Mouse (Mus musculus): ENCODE results near the gene Kcnip2. TPM values are rescaled to one million over a fixed set of nuclear protein-coding genes. Genes with fewer than 3 reads are reported as not detected.

The Kcnip2 gene
- polyA plus RNA-seq, 1 experiment from 2014 or later, result 1.0 TPM

GRCm38 (mm10) chr19:45794718-45795117, 21.1 kb downstream of the Kcnip2 start:
- Histone ChIP-seq H3K4me2 (replicated peaks; ENCODE audit: low read depth, low read length) (no peak overlapping the region), H3K9ac (replicated peaks; ENCODE audit: low read depth) (no peak overlapping the region), H3K36me3 (ENCODE audit: insufficient read depth, low read length) (no peaks in the 10 kb centered on the region), H3K4me1 (ENCODE audit: insufficient read depth, low read depth, low read length) (no peaks in the 10 kb centered on the region), H3K27ac (ENCODE audit: low read length) (no peak overlapping the region), H3K27me3 (replicated peaks; ENCODE audit: insufficient read depth, low read length) (no peaks in the 10 kb centered on the region), H3K4me3 (ENCODE audit: low read depth, low read length) (no peak overlapping the region), H3K9me3 (ENCODE audit: low read length) (no peaks in the 10 kb centered on the region)
- DNase-seq (ENCODE audit: low spot score) (peak; percentile 19), ATAC-seq (no peak)
- no peak for TF ChIP-seq EP300 (IDR thresholded peaks at IDR 0.05)
- TF ChIP-seq CTCF (IDR thresholded peaks at IDR 0.05), result no peak
- WGBS, result 57% methylated on average over 6 of the region's 6 CpGs

- 74% methylated on average over 6 of the region's 6 CpGs for WGBS
- TF ChIP-seq CTCF (IDR thresholded peaks at IDR 0.05) (no peak), EP300 (IDR thresholded peaks at IDR 0.05) (no peak)
- Histone ChIP-seq H3K36me3 (ENCODE audit: insufficient read depth, low read length) (no peaks in the 10 kb centered on the region), H3K9me3 (ENCODE audit: low read length) (no peaks in the 10 kb centered on the region), H3K27me3 (replicated peaks; ENCODE audit: insufficient read depth, low read length) (no peaks in the 10 kb centered on the region), H3K27ac (ENCODE audit: low read length) (no peak overlapping the region), H3K4me1 (ENCODE audit: insufficient read depth, low read depth, low read length) (no peaks in the 10 kb centered on the region), H3K4me3 (ENCODE audit: low read depth, low read length) (no peak overlapping the region), H3K4me2 (replicated peaks; ENCODE audit: low read depth, low read length) (no peak overlapping the region), H3K9ac (replicated peaks; ENCODE audit: low read depth) (no peak overlapping the region)
- ATAC-seq (no peak), DNase-seq (ENCODE audit: low spot score) (no peak)
Observed at GRCm38 (mm10) chr19:45792404-45792803, 23.5 kb downstream of the Kcnip2 start.

- ATAC-seq, result peak; percentile 84
- Histone ChIP-seq H3K27me3 (replicated peaks; ENCODE audit: insufficient read depth, low read length) (no peaks in the 10 kb centered on the region), H3K4me3 (ENCODE audit: low read depth, low read length) (no peak overlapping the region), H3K27ac (ENCODE audit: low read length) (peak overlapping the region; percentile 60; the same call in 1 of the 2 replicates), H3K36me3 (ENCODE audit: insufficient read depth, low read length) (no peaks in the 10 kb centered on the region), H3K9me3 (ENCODE audit: low read length) (no peaks in the 10 kb centered on the region), H3K9ac (replicated peaks; ENCODE audit: low read depth) (no peak overlapping the region), H3K4me1 (ENCODE audit: insufficient read depth, low read depth, low read length) (no peaks in the 10 kb centered on the region), H3K4me2 (replicated peaks; ENCODE audit: low read depth, low read length) (no peak overlapping the region)
- peak; percentile 90 for DNase-seq (ENCODE audit: low spot score)
- TF ChIP-seq EP300 (IDR thresholded peaks at IDR 0.05) (peak; percentile 53; the same call in 1 of the 2 replicates), CTCF (IDR thresholded peaks at IDR 0.05) (no peak)
- WGBS, result 66% methylated on average over 13 of the region's 13 CpGs
Observed at GRCm38 (mm10) chr19:45789888-45790874, 25.7 kb downstream of the Kcnip2 start.

GRCm38 (mm10) chr19:45789365-45789764, 26.5 kb downstream of the Kcnip2 start:
- H3K4me2 ChIP-seq (replicated peaks; ENCODE audit: low read depth, low read length), result no peak overlapping the region
- H3K9me3 ChIP-seq (ENCODE audit: low read length), result no peaks in the 10 kb centered on the region
- no peaks in the 10 kb centered on the region for H3K27me3 ChIP-seq (replicated peaks; ENCODE audit: insufficient read depth, low read length)
- no peak overlapping the region for H3K9ac ChIP-seq (replicated peaks; ENCODE audit: low read depth)
- DNase-seq (ENCODE audit: low spot score) (no peak), ATAC-seq (no peak)
- H3K36me3 ChIP-seq (ENCODE audit: insufficient read depth, low read length), result no peaks in the 10 kb centered on the region
- TF ChIP-seq EP300 (IDR thresholded peaks at IDR 0.05), result no peak
- no peak for TF ChIP-seq CTCF (IDR thresholded peaks at IDR 0.05)
- no peak overlapping the region for H3K27ac ChIP-seq (ENCODE audit: low read length)
- no peak overlapping the region for H3K4me3 ChIP-seq (ENCODE audit: low read depth, low read length)
- WGBS, result 81% methylated on average over 7 of the region's 7 CpGs
- H3K4me1 ChIP-seq (ENCODE audit: insufficient read depth, low read depth, low read length), result no peaks in the 10 kb centered on the region

DNA sequence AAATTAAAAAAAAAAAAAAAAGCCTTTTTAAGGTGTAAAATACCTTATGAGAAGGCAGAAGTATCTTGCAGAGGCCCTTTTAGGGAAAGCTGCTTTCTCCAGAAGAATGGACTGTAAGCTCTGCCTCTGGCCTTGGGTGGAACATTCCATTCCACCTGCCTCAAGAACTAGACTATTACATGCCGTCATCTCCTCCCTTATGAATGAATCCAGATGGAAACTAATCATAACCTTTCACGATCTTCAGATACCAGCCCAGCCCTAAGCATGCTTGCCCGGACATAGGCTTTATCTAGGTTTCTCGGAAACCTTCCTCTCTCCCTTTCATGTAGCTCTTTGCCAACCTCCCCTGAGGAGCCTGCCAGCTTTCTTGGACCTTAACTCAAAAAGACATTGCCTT, 27.5 kb downstream of the Kcnip2 start:
- no peaks in the 10 kb centered on the region; the same call in 1 of the 2 replicates for H3K4me1 ChIP-seq (ENCODE audit: insufficient read depth, low read depth, low read length)
- DNase-seq (ENCODE audit: low spot score), result no peak
- TF ChIP-seq CTCF (IDR thresholded peaks at IDR 0.05) (no peak), EP300 (IDR thresholded peaks at IDR 0.05) (peak; percentile 25; the same call in 1 of the 2 replicates)
- H3K4me2 ChIP-seq (replicated peaks; ENCODE audit: low read depth, low read length), result no peak overlapping the region
- no peak overlapping the region for H3K27ac ChIP-seq (ENCODE audit: low read length)
- WGBS, result 76% methylated on average over 4 of the region's 4 CpGs
- H3K27me3 ChIP-seq (replicated peaks; ENCODE audit: insufficient read depth, low read length), result no peaks in the 10 kb centered on the region
- no peaks in the 10 kb centered on the region for H3K36me3 ChIP-seq (ENCODE audit: insufficient read depth, low read length)
- no peak overlapping the region for H3K4me3 ChIP-seq (ENCODE audit: low read depth, low read length)
- no peak for ATAC-seq
- no peaks in the 10 kb centered on the region for H3K9me3 ChIP-seq (ENCODE audit: low read length)
- no peak overlapping the region for H3K9ac ChIP-seq (replicated peaks; ENCODE audit: low read depth)

GRCm38 (mm10) chr19:45787450-45787849, 28.4 kb downstream of the Kcnip2 start:
- no peak for ATAC-seq
- no peak for TF ChIP-seq CTCF (IDR thresholded peaks at IDR 0.05)
- TF ChIP-seq EP300 (IDR thresholded peaks at IDR 0.05), result no peak
- Histone ChIP-seq H3K9ac (replicated peaks; ENCODE audit: low read depth) (no peak overlapping the region), H3K27ac (ENCODE audit: low read length) (no peak overlapping the region), H3K27me3 (replicated peaks; ENCODE audit: insufficient read depth, low read length) (no peaks in the 10 kb centered on the region), H3K4me3 (ENCODE audit: low read depth, low read length) (no peak overlapping the region), H3K4me1 (ENCODE audit: insufficient read depth, low read depth, low read length) (no peaks in the 10 kb centered on the region; the same call in 1 of the 2 replicates), H3K4me2 (replicated peaks; ENCODE audit: low read depth, low read length) (no peak overlapping the region), H3K9me3 (ENCODE audit: low read length) (no peaks in the 10 kb centered on the region), H3K36me3 (ENCODE audit: insufficient read depth, low read length) (no peaks in the 10 kb centered on the region)
- DNase-seq (ENCODE audit: low spot score), result peak; percentile 67
- 47% methylated on average over 3 of the region's 3 CpGs for WGBS
